Mouse (Mus musculus) intestine, embryonic 15.5 days (tissue): ENCODE measurements at regions not wholly inside any gene's neighbourhood (a gene's known extent, or its start where the extent isn't known, plus 50 kb on each side); places are given as distances from the start of the nearest gene placed in this dataset.
"Not testable (repeated sequence)": the region's sequence is repeated elsewhere in the genome, so short reads cannot be mapped to it uniquely, and the experiment has no call there.

Experiments used
- ATAC-seq: fragments of 200-750 bp; cut with Nextera tagmentation; 2 replicates; pipeline ENCODE4 v1.8.0; 2017; ENCODE audit warnings: moderate TSS enrichment, moderate library complexity
- H3K27ac ChIP-seq: fragments of 300-500 bp; sonication (generic); 2 replicates; pipeline ENCODE4 v1.5.1; 2015; ENCODE audit warnings: mild to moderate bottlenecking, inconsistent platforms
- H3K27me3 ChIP-seq: fragments of 300-500 bp; sonication (generic); replicated peaks from 2 replicates; pipeline ENCODE4 v1.6.1; 2015; ENCODE audit warnings: inconsistent platforms
- H3K36me3 ChIP-seq: fragments of 300-500 bp; sonication (generic); 2 replicates; pipeline ENCODE4 v1.6.1; 2015; ENCODE audit warnings: inconsistent platforms
- H3K4me1 ChIP-seq: fragments of 300-500 bp; sonication (generic); replicated peaks from 2 replicates; pipeline ENCODE4 v1.6.1; 2015; ENCODE audit warnings: inconsistent platforms
- H3K4me2 ChIP-seq: fragments of 300-500 bp; sonication (generic); replicated peaks from 2 replicates; pipeline ENCODE4 v1.6.1; 2015; ENCODE audit warnings: mild to moderate bottlenecking, inconsistent platforms
- H3K4me3 ChIP-seq: fragments of 300-500 bp; sonication (generic); replicated peaks from 2 replicates; pipeline ENCODE4 v1.5.1; 2015; ENCODE audit warnings: inconsistent platforms
- H3K9ac ChIP-seq: fragments of 300-500 bp; sonication (generic); 2 replicates; pipeline ENCODE4 v1.6.1; 2015; ENCODE audit warnings: inconsistent platforms
- H3K9me3 ChIP-seq: fragments of 300-500 bp; sonication (generic); 2 replicates; pipeline ENCODE4 v1.6.1; 2016; ENCODE audit warnings: inconsistent platforms
- WGBS: fragments of 180-500 bp; shearing (Covaris S2); methylation state at CpG from one replicate; pipeline ENCODE4 v1.1.7; 2015; 5-methylcytosine and 5-hydroxymethylcytosine counted together

DNA sequence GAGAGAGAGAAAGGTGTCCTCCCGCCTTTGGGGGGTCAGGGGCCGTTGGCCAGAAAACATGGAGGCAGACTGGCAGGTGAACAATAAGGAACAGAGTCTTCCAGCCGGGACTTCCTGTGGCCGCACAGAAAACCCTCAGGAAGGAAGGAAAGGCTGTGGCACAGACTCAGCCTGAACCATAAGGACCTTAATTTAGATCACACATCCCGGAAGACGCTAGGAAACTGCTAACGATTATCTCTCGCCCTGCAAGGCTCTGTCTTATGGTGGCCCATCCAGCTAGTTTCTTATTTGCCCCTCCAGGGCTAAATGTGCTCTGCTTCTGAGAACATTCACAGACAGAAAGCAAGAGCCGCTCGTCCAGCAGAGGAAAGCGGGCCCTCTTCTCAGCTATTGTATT, 130.0 kb upstream of the Haao start:
- 79% methylated on average over 11 of the region's 11 CpGs for WGBS

DNA sequence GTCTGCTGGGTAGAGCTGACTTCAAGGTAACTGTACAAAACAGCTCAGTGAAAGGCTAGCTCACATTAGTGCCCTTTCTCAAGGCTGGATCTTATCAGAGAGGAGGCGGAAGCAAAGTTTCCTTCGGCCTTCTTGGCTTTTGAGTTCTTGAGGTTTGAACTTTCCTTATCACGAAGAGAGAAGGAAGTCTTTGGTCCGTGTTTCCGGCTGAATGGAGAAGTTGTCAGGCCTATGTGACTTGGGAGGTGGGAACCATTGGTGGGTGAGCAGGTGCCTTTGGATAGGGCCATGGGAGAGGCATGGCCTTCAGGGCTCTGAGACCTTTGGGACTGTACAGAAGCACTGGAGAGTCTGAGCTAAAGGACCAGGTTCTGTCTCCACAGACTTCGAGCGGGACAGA, 128.1 kb upstream of the Haao start:
- peaks cover 10% of the 10 kb centered on the region; the same call in 1 of the 2 replicates for H3K4me1 ChIP-seq
- no peak for ATAC-seq
- H3K27ac ChIP-seq: no peak overlapping the region
- no peaks in the 10 kb centered on the region for H3K27me3 ChIP-seq
- H3K36me3 ChIP-seq: no peaks in the 10 kb centered on the region
- H3K4me2 ChIP-seq: no peak overlapping the region
- H3K9me3 ChIP-seq: no peaks in the 10 kb centered on the region
- no peak overlapping the region for H3K4me3 ChIP-seq
- 82% methylated on average over 7 of the region's 7 CpGs for WGBS
- H3K9ac ChIP-seq: no peak overlapping the region

More for the DNA sequence above, 130.0 kb upstream of the Haao start:
- Histone ChIP-seq H3K9me3 (no peaks in the 10 kb centered on the region), H3K36me3 (no peaks in the 10 kb centered on the region), H3K4me1 (peaks cover 20% of the 10 kb centered on the region), H3K9ac (no peak overlapping the region), H3K27ac (no peak overlapping the region; the same call in 1 of the 2 replicates), H3K27me3 (no peaks in the 10 kb centered on the region), H3K4me2 (no peak overlapping the region), H3K4me3 (no peak overlapping the region)
- ATAC-seq: no peak

DNA sequence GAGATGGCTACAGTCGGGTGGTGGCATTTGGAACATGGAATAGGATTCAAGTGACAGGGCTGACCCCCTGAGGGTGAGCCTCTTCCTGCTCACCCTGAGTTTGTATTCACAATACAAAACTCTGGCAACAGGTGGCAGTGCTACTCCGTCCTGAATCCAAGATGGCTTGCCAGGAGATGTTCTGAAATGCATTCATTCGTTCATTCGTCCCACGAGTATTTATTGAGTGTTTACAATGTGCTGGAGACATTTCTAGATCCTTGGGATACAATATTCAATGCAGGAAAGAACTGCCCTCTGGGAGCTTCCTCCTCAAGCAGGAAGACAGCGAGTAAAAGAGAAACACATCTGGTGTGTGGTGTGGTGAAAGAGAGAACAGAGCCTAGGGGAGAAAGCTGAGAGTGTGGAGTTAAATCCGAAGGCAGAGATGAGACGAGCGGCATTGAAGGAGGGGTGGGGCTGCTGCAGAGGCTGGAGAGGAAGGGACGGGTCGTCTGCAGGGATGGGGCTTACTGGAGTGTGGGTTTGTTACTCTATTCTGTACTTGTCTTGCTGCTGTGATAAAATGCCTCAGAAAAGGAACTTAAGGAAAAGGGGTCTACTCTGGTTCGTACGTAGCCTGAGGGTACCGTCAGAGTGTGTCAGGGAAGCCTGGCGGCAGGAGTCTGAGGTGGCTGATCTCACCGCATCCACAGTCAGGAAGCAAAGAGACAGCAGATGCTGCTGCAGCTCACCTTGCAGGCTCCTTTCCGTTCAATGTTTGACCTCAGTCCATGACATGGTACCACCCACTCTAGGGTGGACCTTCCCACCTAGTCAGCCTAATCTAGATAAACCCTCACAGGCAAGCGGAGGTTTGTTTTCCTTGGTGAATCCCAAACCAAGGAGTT, 125.9 kb upstream of the Haao start:
- Histone ChIP-seq H3K4me2 (peak overlapping the region; percentile 25), H3K27ac (peak overlapping the region; percentile 29; the same call in 1 of the 2 replicates), H3K36me3 (no peaks in the 10 kb centered on the region), H3K9ac (no peak overlapping the region), H3K27me3 (no peaks in the 10 kb centered on the region), H3K4me1 (peaks cover 14% of the 10 kb centered on the region), H3K9me3 (no peaks in the 10 kb centered on the region), H3K4me3 (no peak overlapping the region)
- 30% methylated on average over 18 of the region's 18 CpGs for WGBS
- peak; percentile 42 for ATAC-seq

DNA sequence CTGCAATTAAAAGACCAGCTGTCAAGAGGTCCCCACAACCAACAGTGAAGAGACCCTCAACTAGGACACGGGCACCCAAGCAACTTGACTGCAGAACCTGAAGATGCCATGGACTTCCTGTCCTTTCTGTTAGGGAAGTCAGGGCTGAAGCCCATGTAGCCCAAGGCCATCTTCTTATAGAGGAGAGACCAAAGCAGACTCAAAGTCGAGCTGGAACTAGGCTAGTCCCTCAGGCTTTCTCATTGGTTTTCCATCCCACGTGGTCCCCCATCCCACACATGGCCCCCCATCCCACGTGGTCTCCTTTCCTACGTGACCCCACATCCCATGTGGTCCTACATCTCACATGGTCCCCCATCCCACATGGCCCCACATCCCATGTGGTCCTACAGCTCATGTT, 125.1 kb upstream of the Haao start:
- 0 out of 2 replicates have a peak overlapping the region, but pooled peaks have one; percentile 5 for H3K27ac ChIP-seq
- ATAC-seq: 0 out of 2 replicates have a peak, but pooled peaks have one; percentile 13
- peaks cover 14% of the 10 kb centered on the region for H3K4me1 ChIP-seq

DNA sequence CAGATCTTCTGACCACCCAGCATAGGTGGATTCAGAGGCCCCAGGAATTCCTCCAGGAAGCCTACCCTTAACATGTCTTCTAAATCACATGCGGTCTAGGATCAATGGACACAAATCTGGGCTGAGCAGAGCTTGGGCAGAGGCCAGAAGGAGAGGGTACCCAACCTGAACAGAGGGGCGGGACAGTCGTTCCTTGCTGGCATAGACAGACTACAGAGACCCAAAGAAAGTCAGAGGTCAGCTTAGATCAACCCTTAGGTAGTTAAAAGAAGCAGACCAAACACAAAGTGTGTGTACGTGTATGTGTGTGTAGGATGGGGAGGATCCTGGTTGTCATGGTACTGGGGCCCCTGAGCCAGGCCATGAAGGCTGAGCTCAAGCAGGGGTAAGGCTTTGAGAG, 124.7 kb upstream of the Haao start:
- Histone ChIP-seq H3K27me3 (no peaks in the 10 kb centered on the region), H3K9ac (no peak overlapping the region), H3K9me3 (no peaks in the 10 kb centered on the region), H3K4me2 (no peak overlapping the region), H3K27ac (no peak overlapping the region), H3K4me3 (no peak overlapping the region), H3K4me1 (peaks cover 14% of the 10 kb centered on the region), H3K36me3 (no peaks in the 10 kb centered on the region)
- WGBS: 79% methylated on average over 4 of the region's 4 CpGs
- no peak for ATAC-seq

More for the DNA sequence above, 125.1 kb upstream of the Haao start:
- H3K4me3 ChIP-seq: no peak overlapping the region
- WGBS: 92% methylated on average over 5 of the region's 5 CpGs
- H3K36me3 ChIP-seq: no peaks in the 10 kb centered on the region
- no peaks in the 10 kb centered on the region for H3K27me3 ChIP-seq
- H3K9me3 ChIP-seq: no peaks in the 10 kb centered on the region
- H3K4me2 ChIP-seq: no peak overlapping the region
- no peak overlapping the region for H3K9ac ChIP-seq

DNA sequence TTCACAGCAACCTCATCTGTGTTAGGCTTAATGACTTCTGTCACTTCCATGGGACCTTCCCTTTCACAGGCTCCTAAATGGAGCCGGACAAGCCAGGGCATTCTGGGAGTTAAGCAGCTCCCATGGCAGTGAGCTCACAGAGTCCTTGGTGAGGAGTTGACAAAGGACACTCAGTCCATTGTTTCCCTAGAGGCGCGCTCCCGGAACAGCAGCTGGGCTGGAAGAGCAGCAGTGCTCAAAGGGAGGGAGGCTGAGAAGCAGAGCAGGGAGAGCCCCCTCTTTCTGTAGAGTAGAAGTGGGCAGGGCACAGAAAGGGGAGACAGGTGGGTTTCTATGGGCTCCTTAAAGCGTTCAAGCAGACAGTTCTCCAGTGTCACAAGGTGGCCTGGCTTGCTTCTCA, 124.3 kb upstream of the Haao start:
- 0 out of 2 replicates have a peak, but pooled peaks have one; percentile 18 for ATAC-seq
- no peak overlapping the region for H3K27ac ChIP-seq
- no peak overlapping the region for H3K9ac ChIP-seq
- H3K9me3 ChIP-seq: no peaks in the 10 kb centered on the region
- H3K4me3 ChIP-seq: no peak overlapping the region
- no peaks in the 10 kb centered on the region for H3K27me3 ChIP-seq
- peaks cover 14% of the 10 kb centered on the region for H3K4me1 ChIP-seq
- 61% methylated on average over 5 of the region's 5 CpGs for WGBS
- no peaks in the 10 kb centered on the region for H3K36me3 ChIP-seq
- no peak overlapping the region for H3K4me2 ChIP-seq

DNA sequence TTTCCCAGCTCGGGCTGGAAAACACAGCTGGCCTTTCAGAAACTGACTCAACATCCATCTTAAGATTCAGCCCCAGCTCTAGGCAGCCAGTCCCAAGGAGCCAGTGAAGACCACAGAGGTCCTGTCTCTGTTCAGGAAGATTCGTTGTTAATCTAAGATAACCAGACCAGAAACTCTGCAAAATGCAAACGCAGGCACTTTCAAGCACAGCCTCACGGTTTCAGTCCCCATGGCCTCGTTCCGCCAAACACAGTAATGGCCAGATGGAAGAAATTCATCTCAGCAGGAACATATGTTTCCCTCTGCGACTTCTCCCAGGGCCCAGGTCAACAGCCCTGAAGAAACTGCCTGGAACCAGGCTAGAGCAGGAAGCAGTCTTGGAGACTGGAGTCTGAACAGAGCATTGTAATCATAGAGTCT, 121.7 kb upstream of the Haao start:
- Histone ChIP-seq H3K9me3 (no peaks in the 10 kb centered on the region), H3K27ac (peak overlapping the region; percentile 77), H3K36me3 (no peaks in the 10 kb centered on the region), H3K4me2 (no peak overlapping the region), H3K9ac (no peak overlapping the region), H3K4me1 (peaks cover 18% of the 10 kb centered on the region), H3K4me3 (no peak overlapping the region), H3K27me3 (no peaks in the 10 kb centered on the region)
- ATAC-seq: peak; percentile 69; the same call in 1 of the 2 replicates
- WGBS: 46% methylated on average over 7 of the region's 7 CpGs

DNA sequence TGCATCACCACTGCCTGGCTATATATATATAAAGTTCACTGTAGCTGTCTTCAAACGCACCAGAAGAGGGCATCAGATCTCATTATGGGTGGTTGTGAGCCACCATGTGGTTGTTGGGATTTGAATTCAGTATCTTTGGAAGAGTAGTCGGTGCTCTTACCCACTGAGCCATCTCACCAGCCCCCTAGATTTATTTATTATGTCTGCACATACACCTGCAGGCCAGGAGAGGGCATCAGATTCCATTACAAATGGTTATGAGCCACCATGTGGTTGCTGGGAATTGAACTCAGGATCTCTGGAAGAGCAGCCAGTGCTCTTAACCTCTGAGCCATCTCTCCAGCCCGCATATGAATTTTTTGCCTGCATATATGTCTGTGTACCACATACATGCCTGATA, 120.4 kb upstream of the Haao start:
- 93% methylated on average over 3 of the region's 3 CpGs for WGBS
- ATAC-seq, H3K27ac ChIP-seq, H3K36me3 ChIP-seq, H3K9ac ChIP-seq, H3K4me2 ChIP-seq, H3K4me3 ChIP-seq, H3K27me3 ChIP-seq, H3K9me3 ChIP-seq: not testable (repeated sequence)
- peaks cover 21% of the 10 kb centered on the region for H3K4me1 ChIP-seq

DNA sequence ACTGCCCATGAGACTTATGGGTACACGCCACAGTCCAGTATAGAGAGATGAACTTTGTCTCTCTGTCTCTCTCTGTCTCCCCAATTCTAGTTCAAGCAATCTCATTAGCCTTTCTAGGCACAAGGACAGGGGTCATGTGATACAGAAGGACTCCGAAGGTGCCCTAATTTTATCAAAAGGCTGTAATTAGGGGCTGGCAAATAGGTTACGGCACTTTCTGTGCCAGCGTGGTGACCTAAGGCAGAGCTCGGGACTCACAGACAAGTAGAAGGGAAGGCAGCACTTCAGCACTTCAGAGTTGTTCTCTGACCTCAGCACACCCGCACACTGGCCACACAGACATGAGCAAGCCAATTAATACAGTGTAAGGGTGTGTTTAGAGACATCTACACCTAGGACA, 119.2 kb upstream of the Haao start:
- WGBS: 86% methylated on average over 6 of the region's 6 CpGs
- no peak overlapping the region for H3K27ac ChIP-seq
- no peaks in the 10 kb centered on the region for H3K36me3 ChIP-seq
- H3K4me3 ChIP-seq: no peak overlapping the region
- ATAC-seq: no peak
- no peaks in the 10 kb centered on the region for H3K9me3 ChIP-seq
- H3K4me2 ChIP-seq: no peak overlapping the region
- no peaks in the 10 kb centered on the region for H3K27me3 ChIP-seq
- peaks cover 30% of the 10 kb centered on the region for H3K4me1 ChIP-seq
- H3K9ac ChIP-seq: no peak overlapping the region

DNA sequence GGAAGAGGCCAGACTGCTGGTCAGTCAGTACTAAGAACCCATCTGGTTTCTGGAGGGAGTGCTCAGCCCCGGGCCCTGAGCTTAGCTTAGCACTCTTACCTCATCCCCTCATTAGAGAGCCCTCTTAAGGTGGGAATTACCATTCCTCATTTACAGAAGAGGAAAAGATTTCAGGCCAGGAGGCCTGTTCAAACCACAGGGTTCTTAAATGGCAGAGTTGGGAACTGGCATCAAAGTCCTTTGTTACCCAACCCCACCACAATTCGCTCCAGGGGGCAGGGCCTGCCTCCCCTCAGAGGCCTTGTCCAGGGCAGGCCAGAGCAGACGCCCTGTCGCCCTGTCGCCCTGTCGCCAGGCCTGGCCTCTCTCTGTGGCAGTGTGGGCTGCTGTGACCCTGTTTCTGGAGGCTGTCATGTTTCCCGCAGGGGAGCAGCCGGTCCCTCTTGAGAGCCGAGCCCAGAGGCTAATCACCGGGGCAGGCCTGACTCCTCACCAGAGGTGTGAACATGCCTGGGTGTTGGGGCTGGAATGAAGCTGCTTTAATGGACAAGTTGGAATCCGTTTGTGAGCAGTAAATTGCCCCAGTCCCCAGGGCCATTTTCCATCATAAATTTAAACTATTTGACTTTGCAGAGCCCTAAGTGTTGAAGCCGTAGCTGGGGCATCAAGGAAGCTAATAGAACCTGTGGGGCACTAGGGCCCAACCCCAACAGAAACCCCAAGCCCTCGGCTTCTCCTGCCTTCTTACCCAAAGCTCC, 116.9 kb upstream of the Haao start:
- H3K4me1 ChIP-seq: peaks cover 52% of the 10 kb centered on the region
- no peaks in the 10 kb centered on the region for H3K27me3 ChIP-seq
- no peaks in the 10 kb centered on the region for H3K9me3 ChIP-seq
- 58% methylated on average over 13 of the region's 13 CpGs for WGBS
- no peak overlapping the region for H3K4me2 ChIP-seq
- H3K9ac ChIP-seq: no peak overlapping the region
- no peak for ATAC-seq
- 0 out of 2 replicates have a peak overlapping the region, but pooled peaks have one; percentile 41 for H3K27ac ChIP-seq
- H3K4me3 ChIP-seq: no peak overlapping the region
- H3K36me3 ChIP-seq: no peaks in the 10 kb centered on the region

DNA sequence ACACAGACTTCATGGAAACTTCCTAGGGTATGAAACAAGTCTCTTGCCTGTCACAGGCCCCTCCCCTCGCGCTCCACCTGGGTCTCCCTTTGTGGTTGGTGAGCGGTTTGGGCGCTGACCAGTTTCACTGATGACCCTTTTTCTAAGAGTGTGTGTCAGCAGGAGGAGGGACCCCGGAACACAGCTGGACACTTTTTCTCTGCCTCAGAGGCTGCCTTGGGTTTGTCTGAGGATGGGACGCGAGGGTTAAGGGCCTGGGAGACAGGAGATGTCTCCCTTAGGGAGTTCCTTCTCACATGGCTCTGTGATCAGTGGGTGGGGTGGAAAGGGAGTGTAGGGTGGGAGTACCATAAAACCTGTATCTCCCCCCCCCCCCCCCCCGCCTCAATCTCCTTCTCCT, 115.8 kb upstream of the Haao start:
- H3K9ac ChIP-seq: no peak overlapping the region
- no peaks in the 10 kb centered on the region for H3K9me3 ChIP-seq
- H3K27me3 ChIP-seq: no peaks in the 10 kb centered on the region
- H3K36me3 ChIP-seq: no peaks in the 10 kb centered on the region
- 60% methylated on average over 8 of the region's 8 CpGs for WGBS
- H3K4me3 ChIP-seq: no peak overlapping the region
- H3K4me2 ChIP-seq: no peak overlapping the region
- no peak overlapping the region for H3K27ac ChIP-seq
- no peak for ATAC-seq
- H3K4me1 ChIP-seq: peaks cover 60% of the 10 kb centered on the region

DNA sequence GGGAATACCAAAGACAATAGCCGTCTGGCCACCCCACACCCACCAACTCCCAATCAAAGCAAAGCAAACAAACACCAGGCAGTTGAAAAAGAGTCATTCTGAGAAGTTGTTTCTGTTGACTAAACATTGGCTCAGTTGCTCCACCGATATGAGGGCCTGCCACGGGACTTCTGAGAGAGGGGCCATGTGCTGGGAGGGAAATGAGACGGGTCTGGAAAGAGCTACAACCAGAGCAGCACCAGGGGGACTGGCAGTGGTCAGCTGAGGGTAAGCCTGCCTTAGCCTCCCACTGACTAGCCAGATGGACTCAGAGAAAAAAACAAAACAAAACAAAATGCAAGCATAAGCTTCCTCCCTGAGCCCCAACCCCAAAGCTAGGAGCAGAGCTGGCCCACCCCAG, 115.1 kb upstream of the Haao start:
- Histone ChIP-seq H3K4me3 (no peak overlapping the region), H3K9me3 (no peaks in the 10 kb centered on the region), H3K4me1 (peaks cover 67% of the 10 kb centered on the region), H3K27me3 (no peaks in the 10 kb centered on the region), H3K4me2 (no peak overlapping the region), H3K27ac (peak overlapping the region; percentile 52; the same call in 1 of the 2 replicates), H3K9ac (no peak overlapping the region), H3K36me3 (no peaks in the 10 kb centered on the region)
- 21% methylated on average over 4 of the region's 4 CpGs for WGBS
- no peak for ATAC-seq
